ENCODE assay signal across 15 mouse cellular contexts in the genomic region with DNA sequence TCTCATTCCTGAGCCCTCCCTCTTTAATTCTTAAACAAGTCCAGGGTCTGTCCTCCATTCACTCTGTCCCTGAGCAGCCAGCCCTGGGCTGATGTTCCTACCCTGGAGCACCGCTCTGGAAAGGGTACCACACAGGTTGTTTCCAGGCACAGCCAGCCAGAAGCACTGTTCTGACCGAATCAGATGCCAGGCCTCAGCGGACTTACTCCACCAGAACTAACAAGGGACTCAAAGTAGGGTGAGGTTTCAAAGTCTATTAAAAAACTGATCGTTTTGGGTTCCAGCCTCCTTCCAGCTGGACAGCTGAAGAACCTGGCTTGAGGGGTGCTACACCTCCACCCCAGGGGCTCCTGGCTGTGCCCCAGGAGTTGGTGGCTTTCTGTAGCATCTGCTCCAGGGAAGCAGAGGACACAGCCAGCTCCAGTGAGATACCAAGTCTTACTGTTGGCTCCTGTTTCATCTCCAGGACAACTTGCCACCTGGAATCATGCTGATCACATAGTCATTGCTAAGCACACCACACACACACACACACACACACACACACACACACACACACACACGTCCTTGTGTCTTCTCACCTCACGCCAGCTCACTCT. TPM values are rescaled to one million over a fixed set of nuclear protein-coding genes. Genes with fewer than 3 reads are reported as not detected.
DNase-seq lines count a peak whose midpoint lies in the region; ATAC-seq and TF ChIP-seq lines count a peak whose summit lies in the region.
"Had no signal": no experiment of that assay in that cellular context is flagged by ENCODE, and none has a peak within 500 bp of the region (broad histone marks: within the 10 kb centered on the region; RNA-seq: fewer than 3 reads in every experiment).

No protein-coding gene starts in this region.

- H3K4me2 ChIP-seq in hindbrain, embryonic 12.5 days (replicated peaks) = no peak overlapping the region
- no peak overlapping the region for H3K4me2 ChIP-seq in lung, embryonic 15.5 days
- H3K4me2 ChIP-seq in lung, postnatal 0 days (replicated peaks; ENCODE audit: low read depth, low read length) = no peak overlapping the region
- H3K4me2 ChIP-seq: liver, embryonic 11.5 days; midbrain, embryonic 11.5 days had no signal

- peak overlapping the region; percentile 56; the same call in 1 of the 2 replicates for H3K27ac ChIP-seq in hindbrain, embryonic 10.5 days
- no peak overlapping the region for H3K27ac ChIP-seq in hindbrain, embryonic 12.5 days
- peak overlapping the region; percentile 59 for H3K27ac ChIP-seq in lung, embryonic 15.5 days
- H3K27ac ChIP-seq in lung, postnatal 0 days (ENCODE audit: low read length) = no peak overlapping the region
- H3K27ac ChIP-seq in limb, embryonic 10.5 days = peak overlapping the region; percentile 47; the same call in 1 of the 2 replicates

- no peaks in the 10 kb centered on the region for H3K9me3 ChIP-seq in hindbrain, embryonic 10.5 days
- H3K9me3 ChIP-seq in hindbrain, embryonic 12.5 days (replicated peaks) = no peaks in the 10 kb centered on the region
- no peaks in the 10 kb centered on the region for H3K9me3 ChIP-seq in lung, embryonic 15.5 days
- no peaks in the 10 kb centered on the region for H3K9me3 ChIP-seq in lung, postnatal 0 days (ENCODE audit: low read length)
- H3K9me3 ChIP-seq in limb, embryonic 10.5 days (replicated peaks) = no peaks in the 10 kb centered on the region

- no peak overlapping the region for H3K4me3 ChIP-seq in hindbrain, embryonic 10.5 days
- no peak overlapping the region for H3K4me3 ChIP-seq in hindbrain, embryonic 12.5 days
- no peak overlapping the region for H3K4me3 ChIP-seq in lung, embryonic 15.5 days
- H3K4me3 ChIP-seq in lung, postnatal 0 days (ENCODE audit: low read depth, low read length) = no peak overlapping the region
- no peak overlapping the region for H3K4me3 ChIP-seq in limb, embryonic 10.5 days
- H3K4me3 ChIP-seq: erythroblast, embryonic 14.5 days had no signal

- 70% methylated on average over 6 of the region's 6 CpGs for WGBS in hindbrain, embryonic 10.5 days
- WGBS in hindbrain, embryonic 12.5 days = 57% methylated on average over 6 of the region's 6 CpGs
- 75% methylated on average over 6 of the region's 6 CpGs for WGBS in lung, embryonic 15.5 days
- WGBS in lung, postnatal 0 days = 78% methylated on average over 6 of the region's 6 CpGs
- WGBS in limb, embryonic 10.5 days = 83% methylated on average over 6 of the region's 6 CpGs

- peaks cover 31% of the 10 kb centered on the region for H3K4me1 ChIP-seq in hindbrain, embryonic 10.5 days (replicated peaks)
- H3K4me1 ChIP-seq in hindbrain, embryonic 12.5 days = peaks cover 10% of the 10 kb centered on the region
- peaks cover 12% of the 10 kb centered on the region for H3K4me1 ChIP-seq in lung, embryonic 15.5 days
- 0 out of 2 replicates have a peak, but pooled peaks cover 2% of the 10 kb centered on the region for H3K4me1 ChIP-seq in lung, postnatal 0 days (ENCODE audit: insufficient read depth, low read depth, low read length)
- peaks cover 40% of the 10 kb centered on the region for H3K4me1 ChIP-seq in limb, embryonic 10.5 days

- no peak for TF ChIP-seq CTCF in lung, postnatal 0 days (IDR thresholded peaks at IDR 0.05)

- H3K27me3 ChIP-seq in hindbrain, embryonic 10.5 days (ENCODE audit: insufficient read depth, poor library complexity, severe bottlenecking) = no peaks in the 10 kb centered on the region
- no peaks in the 10 kb centered on the region for H3K27me3 ChIP-seq in hindbrain, embryonic 12.5 days
- H3K27me3 ChIP-seq in lung, embryonic 15.5 days = no peaks in the 10 kb centered on the region
- no peaks in the 10 kb centered on the region for H3K27me3 ChIP-seq in lung, postnatal 0 days (replicated peaks; ENCODE audit: insufficient read depth, low read length)
- H3K27me3 ChIP-seq in limb, embryonic 10.5 days (ENCODE audit: low read depth, poor library complexity, severe bottlenecking) = no peaks in the 10 kb centered on the region

- ATAC-seq in cerebellum, adult (ENCODE audit: insufficient number of reproducible peaks, low FRiP score, low TSS enrichment) = peak; percentile 16; the same call in 1 of the 2 replicates
- ATAC-seq in hindbrain, embryonic 12.5 days (ENCODE audit: low FRiP score) = no peak
- no peak for ATAC-seq in lung, embryonic 15.5 days (ENCODE audit: borderline replicate concordance, extremely low read depth, low FRiP score, low TSS enrichment)
- ATAC-seq in lung, postnatal 0 days = no peak

- no peak overlapping the region for H3K9ac ChIP-seq in hindbrain, embryonic 12.5 days
- H3K9ac ChIP-seq in lung, embryonic 15.5 days = no peak overlapping the region
- no peak overlapping the region for H3K9ac ChIP-seq in lung, postnatal 0 days (replicated peaks; ENCODE audit: low read depth)

- H3K36me3 ChIP-seq in hindbrain, embryonic 10.5 days = no peaks in the 10 kb centered on the region
- H3K36me3 ChIP-seq in hindbrain, embryonic 12.5 days = no peaks in the 10 kb centered on the region
- H3K36me3 ChIP-seq in lung, embryonic 15.5 days = no peaks in the 10 kb centered on the region
- no peaks in the 10 kb centered on the region for H3K36me3 ChIP-seq in lung, postnatal 0 days (ENCODE audit: insufficient read depth, low read length)
- H3K36me3 ChIP-seq in limb, embryonic 10.5 days = no peaks in the 10 kb centered on the region

- no peak for DNase-seq in cerebellum, adult 11 months
- DNase-seq in hindbrain, embryonic 10.5 days (ENCODE audit: low spot score) = no peak
- DNase-seq in lung, postnatal 0 days (ENCODE audit: low spot score) = no peak
- DNase-seq in limb, embryonic 10.5 days (ENCODE audit: low spot score) = no peak
- DNase-seq in right cerebral cortex, postnatal 36 days (ENCODE audit: low spot score in 2 of 2) = no peak
- DNase-seq: adrenal gland, postnatal 36 days; thymus, postnatal 25 days had no signal

- TF ChIP-seq EP300 in lung, postnatal 0 days (IDR thresholded peaks at IDR 0.05) = no peak

RNA-seq across cellular contexts. Expression of a gene that starts 12.0 kb away (rescaled TPM):
- polyA plus RNA-seq in hindbrain, embryonic 10.5 days (2016; fragmentation: Nextera tagmentation; extraction: Ambion mirVana) = not detected in 2 replicates
- 0.08 TPM in 1 of 2 replicates, not detected in the other for polyA plus RNA-seq in hindbrain, embryonic 12.5 days (2016; fragmentation: Nextera tagmentation; extraction: Ambion mirVana)
- polyA plus RNA-seq in lung, embryonic 15.5 days (2015; fragmentation: Nextera tagmentation; extraction: Ambion mirVana) = 0.10 TPM in 1 of 2 replicates, not detected in the other
- polyA plus RNA-seq in lung, postnatal 0 days (2015; fragmentation: Nextera tagmentation; extraction: Ambion mirVana) = 0.17 and 0.48 TPM in 2 replicates
- polyA plus RNA-seq in limb, embryonic 10.5 days (2016; fragmentation: Nextera tagmentation; extraction: Ambion mirVana) = not detected in 2 replicates
- polyA plus RNA-seq: erythroblast, embryonic 14.5 days; heart, embryonic 14.5 days; kidney, embryonic 14.5 days; liver, embryonic 11.5 days; midbrain, embryonic 11.5 days had no signal

RNA-seq across cellular contexts. Expression of a gene that starts 56.7 kb away (rescaled TPM):
- 38.7 and 39.7 TPM in 2 replicates for polyA plus RNA-seq in hindbrain, embryonic 10.5 days (2016; fragmentation: Nextera tagmentation; extraction: Ambion mirVana)
- 26.5 and 28.1 TPM in 2 replicates for polyA plus RNA-seq in hindbrain, embryonic 12.5 days (2016; fragmentation: Nextera tagmentation; extraction: Ambion mirVana)
- 43.8 and 45.0 TPM in 2 replicates for polyA plus RNA-seq in lung, embryonic 15.5 days (2015; fragmentation: Nextera tagmentation; extraction: Ambion mirVana)
- polyA plus RNA-seq in lung, postnatal 0 days (2015; fragmentation: Nextera tagmentation; extraction: Ambion mirVana) = 32.2 and 33.9 TPM in 2 replicates
- polyA plus RNA-seq in limb, embryonic 10.5 days (2016; fragmentation: Nextera tagmentation; extraction: Ambion mirVana) = 39.7 and 41.6 TPM in 2 replicates

Comparison
In these comparisons a context has a peak if more than half of its experiments do, and no peak if none do; other contexts are left out.
1. H3K27ac ChIP-seq: peak in hindbrain, embryonic 10.5 days (single experiment), lung, embryonic 15.5 days (single experiment) and limb, embryonic 10.5 days (single experiment); none in hindbrain, embryonic 12.5 days (single experiment) and lung, postnatal 0 days (single experiment).